In the genomic region with DNA sequence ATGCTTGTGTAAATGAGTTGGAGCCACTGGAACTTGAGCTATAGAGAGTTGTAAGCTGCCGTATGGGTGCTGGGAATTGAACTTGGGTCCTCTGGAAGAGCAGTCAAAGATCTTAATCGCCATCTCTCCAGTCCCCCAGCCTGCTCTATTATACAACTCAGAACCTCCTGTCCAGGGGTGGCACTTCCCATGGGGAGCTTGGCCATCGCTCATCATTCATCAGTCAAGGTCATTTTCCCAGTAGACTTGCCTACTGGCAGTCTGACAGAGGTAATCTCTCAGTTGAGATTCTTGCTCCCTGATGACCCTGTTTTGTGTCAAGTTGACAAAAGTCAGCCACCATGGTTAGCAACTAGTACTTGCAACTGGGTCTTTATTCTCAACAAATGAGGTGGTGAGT, we compare ENCODE assay signal across 17 mouse cellular contexts.
"Had no signal": no experiment of that assay in that cellular context is flagged by ENCODE, and none has a peak within 500 bp of the region (broad histone marks: within the 10 kb centered on the region; RNA-seq: fewer than 3 reads in every experiment).

No protein-coding gene starts in this region.

- H3K27ac ChIP-seq: lung, embryonic 15.5 days; macrophage; midbrain, embryonic 13.5 days; midbrain, embryonic 15.5 days; neural tube, embryonic 12.5 days; stomach, embryonic 15.5 days; stomach, postnatal 0 days had no signal

- ATAC-seq: lung, postnatal 0 days; midbrain, embryonic 13.5 days; midbrain, embryonic 15.5 days had no signal

- H3K4me1 ChIP-seq: megakaryocyte, embryonic 14.5 days; midbrain, embryonic 13.5 days; midbrain, embryonic 15.5 days; neural tube, embryonic 12.5 days; stomach, embryonic 15.5 days had no signal

- H3K9ac ChIP-seq: lung, embryonic 15.5 days; midbrain, embryonic 13.5 days; midbrain, embryonic 15.5 days; neural tube, embryonic 12.5 days; stomach, embryonic 15.5 days had no signal

- H3K4me3 ChIP-seq: lung, embryonic 15.5 days; megakaryocyte, embryonic 14.5 days; midbrain, embryonic 13.5 days; midbrain, embryonic 15.5 days; neural tube, embryonic 12.5 days; stomach, embryonic 15.5 days had no signal

- H3K36me3 ChIP-seq: lung, embryonic 15.5 days; midbrain, embryonic 15.5 days; neural tube, embryonic 12.5 days; stomach, embryonic 15.5 days had no signal

- DNase-seq: lung, adult 2 months; lung, postnatal 14 days; lung, postnatal 36 days; right cerebral cortex, postnatal 14 days; thymus, adult 2 months; thymus, postnatal 25 days; thymus, postnatal 4 days had no signal

- H3K9me3 ChIP-seq: lung, embryonic 15.5 days; midbrain, embryonic 13.5 days; midbrain, embryonic 15.5 days; neural tube, embryonic 12.5 days; stomach, embryonic 15.5 days had no signal

- H3K4me2 ChIP-seq: lung, embryonic 15.5 days; midbrain, embryonic 11.5 days; midbrain, embryonic 13.5 days; midbrain, embryonic 15.5 days; neural tube, embryonic 12.5 days; stomach, embryonic 15.5 days had no signal

- H3K27me3 ChIP-seq: lung, embryonic 15.5 days; megakaryocyte, embryonic 14.5 days; midbrain, embryonic 13.5 days; midbrain, embryonic 15.5 days; neural tube, embryonic 12.5 days; stomach, embryonic 15.5 days had no signal
